Mouse (Mus musculus) liver, adult 2 months (tissue): ENCODE results near the gene Gm37419. TPM values are rescaled to one million over a fixed set of nuclear protein-coding genes. Genes with fewer than 3 reads are reported as not detected.

Experiments
- DNase-seq: peaks from one replicate; pipeline ENCODE4 v3.0.0-alpha.2; 2011; ENCODE audit warnings: low read depth, low spot score; ENCODE audit errors: extremely low read depth
- H3K27ac ChIP-seq: fragments of 200-500 bp; replicated peaks from 2 replicates; pipeline ENCODE4 v1.5.1; 2012; ENCODE audit warnings: low read depth, mild to moderate bottlenecking, control low read depth, inconsistent platforms, low read length; ENCODE audit not compliant: insufficient read depth
- H3K27me3 ChIP-seq: fragments of 200-500 bp; 2 replicates; pipeline ENCODE4 v1.6.1; 2012; ENCODE audit warnings: mild to moderate bottlenecking, moderate library complexity, low read length, inconsistent platforms; ENCODE audit not compliant: control insufficient read depth, insufficient read depth
- H3K36me3 ChIP-seq: fragments of 200-500 bp; 2 replicates; pipeline ENCODE4 v1.6.1; 2012; ENCODE audit warnings: low read length, inconsistent platforms; ENCODE audit not compliant: control insufficient read depth, insufficient read depth
- H3K4me1 ChIP-seq: fragments of 200-500 bp; 2 replicates; pipeline ENCODE4 v1.6.1; 2011; ENCODE audit warnings: low read length; ENCODE audit not compliant: control insufficient read depth, insufficient read depth
- H3K4me3 ChIP-seq: fragments of 200-500 bp; 2 replicates; pipeline ENCODE4 v1.5.1; 2011; ENCODE audit warnings: low read depth, mild to moderate bottlenecking, control low read depth, low read length, moderate library complexity; ENCODE audit not compliant: insufficient read depth
- H3K79me2 ChIP-seq: fragments of 200-500 bp; 2 replicates; pipeline ENCODE4 v1.6.1; 2012; ENCODE audit warnings: inconsistent platforms, mild to moderate bottlenecking, low read length, moderate library complexity; ENCODE audit not compliant: control insufficient read depth, insufficient read depth
- H3K9ac ChIP-seq: fragments of 200-500 bp; 2 replicates; pipeline ENCODE4 v1.6.1; 2012; ENCODE audit warnings: low read depth, mild to moderate bottlenecking, control low read depth, inconsistent platforms, low read length
- CTCF ChIP-seq: fragments of 200-500 bp; IDR thresholded peaks from 2 replicates; pipeline ENCODE4 v1.5.1; 2011; ENCODE audit warnings: low read depth, low read length, control low read depth
- POLR2A ChIP-seq: fragments of 200-500 bp; IDR thresholded peaks from 2 replicates; pipeline ENCODE4 v1.6.1; 2011; ENCODE audit warnings: low read length, control low read depth; ENCODE audit not compliant: insufficient read depth; ENCODE audit errors: extremely low read depth
- WGBS: fragments of 180-500 bp; shearing (Covaris S2); methylation state at CpG from one replicate; pipeline ENCODE4 v1.1.7; 2018; 5-methylcytosine and 5-hydroxymethylcytosine counted together
- polyA plus RNA-seq: library from polyadenylated mRNA; depleted of rRNA; stranded (reverse); fragments of >200 nt; gene quantifications from 2 replicates; pipeline ENCODE4 v1.2.3, GENCODE M21; 2012
- total RNA-seq: library from RNA; depleted of rRNA; stranded (reverse); fragments of >200 nt; gene quantifications from 2 replicates; pipeline ENCODE4 v1.2.3, GENCODE M21; 2014

The Gm37419 gene
- total and polyA plus RNA-seq, 2 experiments: not detected

DNA sequence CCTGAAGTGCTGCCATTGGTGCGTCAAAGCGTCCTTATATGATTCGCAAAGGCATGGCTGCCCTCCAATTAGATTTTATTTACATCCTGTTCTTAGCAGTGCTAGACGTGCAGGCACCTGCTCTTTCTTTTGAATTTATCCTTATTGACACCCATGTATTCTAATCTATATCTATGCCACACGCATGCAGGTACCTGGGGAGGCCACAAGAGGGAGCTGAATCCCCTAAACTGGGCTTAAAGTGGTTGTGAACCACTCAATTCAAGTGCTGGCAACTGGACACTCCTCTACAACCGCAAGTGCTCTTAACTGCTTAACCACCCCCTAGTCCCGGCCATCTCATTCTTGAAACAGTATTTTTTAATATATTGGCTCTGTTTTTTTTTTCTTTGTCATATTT is 21.0 kb upstream of the Gm37419 start:
- TF ChIP-seq CTCF (peak; percentile 66; the same call in 1 of the 2 replicates), POLR2A (no peak)

GRCm38 (mm10) chr16:23968888-23969287 is 19.4 kb upstream of the Gm37419 start:
- H3K79me2 ChIP-seq: no peaks in the 10 kb centered on the region
- 82% methylated on average over 4 of the region's 4 CpGs for WGBS

More for the DNA sequence above, 21.0 kb upstream of the Gm37419 start:
- no peak overlapping the region for H3K4me3 ChIP-seq
- H3K36me3 ChIP-seq: peaks cover 59% of the 10 kb centered on the region
- no peaks in the 10 kb centered on the region for H3K79me2 ChIP-seq
- H3K27me3 ChIP-seq: no peaks in the 10 kb centered on the region
- no peak overlapping the region for H3K27ac ChIP-seq
- 89% methylated on average over 7 of the region's 7 CpGs for WGBS
- DNase-seq: peak; percentile 40
- peaks cover 4% of the 10 kb centered on the region; the same call in 1 of the 2 replicates for H3K4me1 ChIP-seq
- no peak overlapping the region for H3K9ac ChIP-seq

GRCm38 (mm10) chr16:23969919-23970318 is 18.4 kb upstream of the Gm37419 start:
- no peak for TF ChIP-seq CTCF
- no peak for TF ChIP-seq POLR2A
- no peaks in the 10 kb centered on the region for H3K79me2 ChIP-seq
- peaks cover 21% of the 10 kb centered on the region for H3K4me1 ChIP-seq
- H3K4me3 ChIP-seq: no peak overlapping the region
- peaks cover 72% of the 10 kb centered on the region for H3K36me3 ChIP-seq
- H3K27ac ChIP-seq: no peak overlapping the region
- 83% methylated on average over 14 of the region's 14 CpGs for WGBS
- H3K9ac ChIP-seq: no peak overlapping the region
- DNase-seq: no peak
- H3K27me3 ChIP-seq: no peaks in the 10 kb centered on the region

More at GRCm38 (mm10) chr16:23968888-23969287, 19.4 kb upstream of the Gm37419 start:
- Histone ChIP-seq H3K4me3 (no peak overlapping the region), H3K9ac (no peak overlapping the region), H3K27me3 (no peaks in the 10 kb centered on the region), H3K4me1 (peaks cover 13% of the 10 kb centered on the region), H3K36me3 (peaks cover 62% of the 10 kb centered on the region), H3K27ac (no peak overlapping the region)
- no peak for TF ChIP-seq POLR2A
- TF ChIP-seq CTCF: no peak
- no peak for DNase-seq

DNA sequence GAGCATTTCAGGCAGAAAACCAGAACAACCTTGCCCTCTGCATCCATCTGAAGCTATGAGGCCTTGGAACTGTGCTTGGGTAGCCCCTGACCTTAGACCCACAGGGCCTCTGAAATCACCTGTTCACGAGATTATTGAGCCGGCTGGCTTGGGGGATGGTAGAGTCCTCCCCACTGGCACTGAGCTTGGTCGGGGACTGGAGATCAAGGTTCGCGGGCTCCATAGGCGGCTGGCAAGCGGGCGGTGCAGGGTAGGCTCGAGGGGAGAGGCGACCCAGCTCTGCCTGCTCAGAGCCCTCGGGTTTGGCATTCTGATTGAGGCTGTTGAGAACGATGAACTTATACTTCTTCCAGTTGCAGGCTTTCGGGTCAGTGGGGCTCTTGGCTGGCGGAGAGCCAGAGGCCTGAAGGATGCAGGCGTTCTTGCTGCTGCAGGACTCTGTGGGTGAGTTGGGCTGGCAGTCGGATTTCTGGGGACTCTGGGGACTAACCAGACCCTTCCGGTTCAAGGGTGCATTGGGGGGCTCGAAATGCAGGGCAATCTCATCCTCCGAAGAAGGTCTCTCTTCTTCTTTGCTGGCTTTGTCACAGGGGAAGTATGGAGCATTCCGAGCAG is 16.0 kb upstream of the Gm37419 start:
- TF ChIP-seq POLR2A (peak; percentile 45; the same call in 1 of the 2 replicates), CTCF (no peak)
- peak overlapping the region; percentile 67 for H3K4me3 ChIP-seq
- 0 out of 2 replicates have a peak, but pooled peaks cover under 1% of the 10 kb centered on the region for H3K79me2 ChIP-seq
- WGBS: 22% methylated on average over 20 of the region's 20 CpGs
- peak; percentile 91 for DNase-seq
- H3K27ac ChIP-seq: peak overlapping the region; percentile 89
- H3K4me1 ChIP-seq: peaks cover 22% of the 10 kb centered on the region
- H3K9ac ChIP-seq: peak overlapping the region; percentile 86
- H3K27me3 ChIP-seq: no peaks in the 10 kb centered on the region
- H3K36me3 ChIP-seq: peaks cover 64% of the 10 kb centered on the region

GRCm38 (mm10) chr16:23972901-23973300 is 15.4 kb upstream of the Gm37419 start:
- 0 out of 2 replicates have a peak, but pooled peaks cover 5% of the 10 kb centered on the region for H3K79me2 ChIP-seq
- DNase-seq: peak; percentile 53
- H3K4me1 ChIP-seq: peaks cover 24% of the 10 kb centered on the region
- peaks cover 62% of the 10 kb centered on the region for H3K36me3 ChIP-seq
- H3K9ac ChIP-seq: peak overlapping the region; percentile 86
- H3K27me3 ChIP-seq: no peaks in the 10 kb centered on the region
- WGBS: 36% methylated on average over 11 of the region's 11 CpGs
- no peak for TF ChIP-seq CTCF
- no peak for TF ChIP-seq POLR2A
- peak overlapping the region; percentile 89 for H3K27ac ChIP-seq
- H3K4me3 ChIP-seq: peak overlapping the region; percentile 67
